Mouse (Mus musculus) spleen, adult 2 months (tissue): ENCODE data around the gene Emp3. TPM values are rescaled to one million over a fixed set of nuclear protein-coding genes. Genes with fewer than 3 reads are reported as not detected.
"Not testable (repeated sequence)": the region's sequence is repeated elsewhere in the genome, so short reads cannot be mapped to it uniquely, and the experiment has no call there.

Experiments
- DNase-seq, 2 experiments: peaks; one replicate each; pipeline versions ENCODE4 v3.0.0 to v3.0.0-alpha.2; 2012 to 2021; ENCODE audit warnings: low spot score in 2 of 2, low read depth in 1 of 2
- H3K27ac ChIP-seq: fragments of 200-500 bp; 2 replicates; pipeline ENCODE4 v1.5.1; 2012; ENCODE audit warnings: low read length, inconsistent platforms; ENCODE audit not compliant: insufficient read depth
- H3K27me3 ChIP-seq: fragments of 200-500 bp; 2 replicates; pipeline ENCODE4 v1.6.1; 2012; ENCODE audit warnings: mild to moderate bottlenecking, moderate library complexity, low read length, inconsistent platforms; ENCODE audit not compliant: control insufficient read depth, insufficient read depth
- H3K36me3 ChIP-seq: fragments of 200-500 bp; 2 replicates; pipeline ENCODE4 v1.6.1; 2012; ENCODE audit warnings: mild to moderate bottlenecking, low read length, inconsistent platforms; ENCODE audit not compliant: control insufficient read depth, insufficient read depth
- H3K4me1 ChIP-seq: fragments of 200-500 bp; 2 replicates; pipeline ENCODE4 v1.6.1; 2011; ENCODE audit warnings: inconsistent platforms; ENCODE audit not compliant: control insufficient read depth, insufficient read depth, insufficient read length
- H3K4me3 ChIP-seq: fragments of 200-500 bp; 2 replicates; pipeline ENCODE4 v1.5.1; 2011; ENCODE audit warnings: mild to moderate bottlenecking, inconsistent platforms; ENCODE audit not compliant: insufficient read depth, insufficient read length; ENCODE audit errors: extremely low read depth
- CTCF ChIP-seq: fragments of 200-500 bp; IDR thresholded peaks from 2 replicates; pipeline ENCODE4 v1.5.1; 2011; ENCODE audit warnings: mild to moderate bottlenecking, inconsistent platforms; ENCODE audit not compliant: insufficient read depth, insufficient read length, insufficient replicate concordance; ENCODE audit errors: extremely low read depth
- POLR2A ChIP-seq: fragments of 200-500 bp; IDR thresholded peaks from 2 replicates; pipeline ENCODE4 v1.6.1; 2011; ENCODE audit warnings: low read depth, low read length, inconsistent platforms
- WGBS: fragments of 180-500 bp; shearing (Covaris S2); methylation state at CpG from one replicate; pipeline ENCODE4 v1.1.7; 2018; 5-methylcytosine and 5-hydroxymethylcytosine counted together
- polyA plus RNA-seq: library from polyadenylated mRNA; depleted of rRNA; stranded (reverse); fragments of >200 nt; gene quantifications from 2 replicates; pipeline ENCODE4 v1.2.3, GENCODE M21; 2012; rRNA removed

Emp3 gene
- 245 and 301 TPM in 2 replicates for polyA plus RNA-seq

GRCm38 (mm10) chr7:45921242-45921621 is at the start of gene Emp3:
TSS of gene Emp3 (minus strand) at chr7:45921404.
- Histone ChIP-seq H3K27me3 (no peaks in the 10 kb centered on the region), H3K27ac (peak within 1 kb of the TSS; percentile 93), H3K4me3 (peak within 1 kb of the TSS; percentile 72), H3K36me3 (peaks cover 7% of the 10 kb centered on the region), H3K4me1 (peaks cover 39% of the 10 kb centered on the region)
- WGBS, result 0% methylated on average over 9 of the region's 9 CpGs
- TF ChIP-seq POLR2A (no peak; the same call in none of the 2 replicates), CTCF (no peak)
- peak; percentile 66 to 69 for DNase-seq

GRCm38 (mm10) chr7:45956611-45957010 is 35.4 kb upstream of the Emp3 start:
- Histone ChIP-seq H3K27ac (no peak overlapping the region), H3K36me3 (no peaks in the 10 kb centered on the region), H3K4me3 (no peak overlapping the region), H3K4me1 (no peaks in the 10 kb centered on the region), H3K27me3 (no peaks in the 10 kb centered on the region)
- TF ChIP-seq POLR2A (no peak), CTCF (no peak)
- 43% methylated on average over 4 of the region's 4 CpGs for WGBS
- DNase-seq, result no peak

GRCm38 (mm10) chr7:45949061-45949460 is 27.9 kb upstream of the Emp3 start:
- no peak for DNase-seq
- Histone ChIP-seq H3K4me1 (no peaks in the 10 kb centered on the region), H3K36me3 (no peaks in the 10 kb centered on the region), H3K27ac (no peak overlapping the region), H3K27me3 (no peaks in the 10 kb centered on the region), H3K4me3 (no peak overlapping the region)
- 79% methylated on average over 4 of the region's 4 CpGs for WGBS
- TF ChIP-seq CTCF (no peak), POLR2A (no peak)

- not testable (repeated sequence) for H3K36me3 ChIP-seq, DNase-seq, H3K4me3 ChIP-seq, H3K4me1 ChIP-seq, H3K27ac ChIP-seq, H3K27me3 ChIP-seq
- 43% methylated on average over 1 of the region's 1 CpGs for WGBS
Observed at GRCm38 (mm10) chr7:45943280-45943679, 22.1 kb upstream of the Emp3 start.

- Histone ChIP-seq H3K36me3 (no peaks in the 10 kb centered on the region), H3K27ac (no peak overlapping the region), H3K4me3 (no peak overlapping the region), H3K27me3 (no peaks in the 10 kb centered on the region), H3K4me1 (no peaks in the 10 kb centered on the region)
- no peak for DNase-seq
- WGBS, result 90% methylated on average over 9 of the region's 9 CpGs
- TF ChIP-seq CTCF (no peak), POLR2A (no peak)
Observed at GRCm38 (mm10) chr7:45941986-45942385, 20.8 kb upstream of the Emp3 start.

GRCm38 (mm10) chr7:45939836-45940235 is 18.6 kb upstream of the Emp3 start:
- DNase-seq, result no peak
- H3K4me1 ChIP-seq, result no peaks in the 10 kb centered on the region
- 63% methylated on average over 2 of the region's 2 CpGs for WGBS
- no peak overlapping the region for H3K4me3 ChIP-seq
- no peak overlapping the region for H3K27ac ChIP-seq
- H3K27me3 ChIP-seq, result no peaks in the 10 kb centered on the region
- TF ChIP-seq POLR2A (no peak), CTCF (no peak)
- no peaks in the 10 kb centered on the region for H3K36me3 ChIP-seq

- H3K36me3 ChIP-seq, result no peaks in the 10 kb centered on the region
- no peak overlapping the region for H3K27ac ChIP-seq
- no peaks in the 10 kb centered on the region for H3K27me3 ChIP-seq
- H3K4me3 ChIP-seq, result no peak overlapping the region
- H3K4me1 ChIP-seq, result no peaks in the 10 kb centered on the region
- WGBS, result 11% methylated on average over 7 of the region's 7 CpGs
- TF ChIP-seq POLR2A (no peak), CTCF (peak; percentile 77; the same call in 1 of the 2 replicates)
- DNase-seq, result peak; percentile 59 to 71
Observed at GRCm38 (mm10) chr7:45935114-45935513, 13.9 kb upstream of the Emp3 start.

GRCm38 (mm10) chr7:45933766-45934165 is 12.6 kb upstream of the Emp3 start:
- H3K27ac ChIP-seq, H3K27me3 ChIP-seq, H3K4me3 ChIP-seq, H3K4me1 ChIP-seq, DNase-seq, H3K36me3 ChIP-seq: not testable (repeated sequence)
- 67% methylated on average over 12 of the region's 12 CpGs for WGBS
